8 mouse cellular contexts compared by ENCODE assay signal in genomic region chrX:36903115-36903768, GRCm38 (mm10). TPM values are rescaled to one million over a fixed set of nuclear protein-coding genes. Genes with fewer than 3 reads are reported as not detected.
DNase-seq lines count a peak whose midpoint lies in the region; ATAC-seq and TF ChIP-seq lines count a peak whose summit lies in the region.

No protein-coding gene starts in this region.

- H3K9ac ChIP-seq in embryonic facial prominence, embryonic 15.5 days = peak overlapping the region; percentile 23
- H3K9ac ChIP-seq in kidney, embryonic 14.5 days (ENCODE audit: low read depth, low read length) = peak overlapping the region; percentile 73
- 0 out of 2 replicates have a peak overlapping the region, but pooled peaks have one; percentile 26 for H3K9ac ChIP-seq in limb, embryonic 15.5 days

- no peaks in the 10 kb centered on the region for H3K9me3 ChIP-seq in embryonic facial prominence, embryonic 15.5 days (replicated peaks)
- no peaks in the 10 kb centered on the region for H3K9me3 ChIP-seq in kidney, embryonic 14.5 days (ENCODE audit: control insufficient read depth, low read length)
- no peaks in the 10 kb centered on the region for H3K9me3 ChIP-seq in limb, embryonic 15.5 days

- ATAC-seq in embryonic facial prominence, embryonic 15.5 days (ENCODE audit: insufficient number of reproducible peaks, low FRiP score, low TSS enrichment, low read depth) = peak; percentile 85
- peak; percentile 96 for ATAC-seq in kidney, embryonic 14.5 days (ENCODE audit: low FRiP score, low TSS enrichment)
- peak; percentile 85 for ATAC-seq in limb, embryonic 15.5 days (ENCODE audit: insufficient number of reproducible peaks, low FRiP score, low TSS enrichment, low read depth)

- H3K27me3 ChIP-seq in embryonic facial prominence, embryonic 15.5 days = no peaks in the 10 kb centered on the region
- H3K27me3 ChIP-seq in kidney, embryonic 14.5 days (ENCODE audit: control insufficient read depth, insufficient read depth, low read length) = no peaks in the 10 kb centered on the region
- no peaks in the 10 kb centered on the region for H3K27me3 ChIP-seq in limb, embryonic 15.5 days

- H3K4me1 ChIP-seq in bone marrow, adult 2 months (ENCODE audit: control insufficient read depth, insufficient read depth, low read length) = no peaks in the 10 kb centered on the region
- H3K4me1 ChIP-seq in embryonic facial prominence, embryonic 15.5 days = peaks cover 5% of the 10 kb centered on the region; the same call in 1 of the 2 replicates
- H3K4me1 ChIP-seq in kidney, embryonic 14.5 days (ENCODE audit: control insufficient read depth, insufficient read depth, low read length) = no peaks in the 10 kb centered on the region
- no peaks in the 10 kb centered on the region; the same call in 1 of the 2 replicates for H3K4me1 ChIP-seq in limb, embryonic 15.5 days

- peak overlapping the region; percentile 68 for H3K4me3 ChIP-seq in bone marrow, adult 2 months (replicated peaks; ENCODE audit: control insufficient read depth, low read depth, low read length)
- H3K4me3 ChIP-seq in embryonic facial prominence, embryonic 15.5 days (replicated peaks) = peak overlapping the region; percentile 53
- peak overlapping the region; percentile 53 for H3K4me3 ChIP-seq in kidney, embryonic 14.5 days (ENCODE audit: low read length)
- peak overlapping the region; percentile 53 for H3K4me3 ChIP-seq in limb, embryonic 15.5 days

- WGBS in bone marrow, adult 2 months = 13% methylated on average over 31 of the region's 32 CpGs
- 21% methylated on average over 30 of the region's 32 CpGs for WGBS in embryonic facial prominence, embryonic 15.5 days
- whole genome bisulfite sequencing in kidney, embryonic 14.5 days = 39% methylated on average over 30 of the region's 32 CpGs
- 25% methylated on average over 31 of the region's 32 CpGs for WGBS in limb, embryonic 15.5 days

- H3K36me3 ChIP-seq in embryonic facial prominence, embryonic 15.5 days = no peaks in the 10 kb centered on the region
- H3K36me3 ChIP-seq in kidney, embryonic 14.5 days (ENCODE audit: control insufficient read depth, insufficient read depth, low read length) = no peaks in the 10 kb centered on the region
- no peaks in the 10 kb centered on the region for H3K36me3 ChIP-seq in limb, embryonic 15.5 days

- no peak for TF ChIP-seq CTCF in bone marrow, adult 2 months (IDR thresholded peaks at IDR 0.05; ENCODE audit: control insufficient read depth, insufficient read depth, low read length)

- peak overlapping the region; percentile 65 for H3K4me2 ChIP-seq in embryonic facial prominence, embryonic 15.5 days (replicated peaks)
- peak overlapping the region; percentile 69 for H3K4me2 ChIP-seq in kidney, embryonic 14.5 days (replicated peaks; ENCODE audit: low read depth, low read length)
- H3K4me2 ChIP-seq in limb, embryonic 15.5 days = peak overlapping the region; percentile 60

- no peak overlapping the region for H3K27ac ChIP-seq in bone marrow, adult 2 months (ENCODE audit: control insufficient read depth, insufficient read depth, low read depth, low read length, poor library complexity)
- H3K27ac ChIP-seq in embryonic facial prominence, embryonic 15.5 days (replicated peaks) = peak overlapping the region; percentile 59
- peak overlapping the region; percentile 67; the same call in 1 of the 2 replicates for H3K27ac ChIP-seq in kidney, embryonic 14.5 days (ENCODE audit: low read depth, low read length)
- H3K27ac ChIP-seq in limb, embryonic 15.5 days = peak overlapping the region; percentile 67

- DNase-seq in 416B (ENCODE audit: low read depth) = peak; percentile 94
- DNase-seq in heart, adult 9 months (ENCODE audit: low spot score in 2 of 2) = peak; percentile 93 to 94
- DNase-seq in monocyte, adult 2 months (ENCODE audit: low read depth in 1 of 2, low spot score in 2 of 2) = peak; percentile 57 to 87
- peak; percentile 89 to 91 for DNase-seq in spleen, postnatal 36 days (ENCODE audit: low spot score in 2 of 2)

- peak; percentile 95 for TF ChIP-seq POLR2A in bone marrow, adult 2 months (IDR thresholded peaks at IDR 0.05; ENCODE audit: borderline replicate concordance, control insufficient read depth, low read depth, low read length)

RNA-seq across cellular contexts. Expression of gene Nkrf, which starts 0.5 kb away (rescaled TPM):
- polyA plus RNA-seq in bone marrow, adult 2 months (2011; ENCODE audit: insufficient read depth, insufficient read length, low replicate concordance, missing spikeins) = 1.7 and 3.4 TPM in 2 replicates
- polyA plus RNA-seq in embryonic facial prominence, embryonic 15.5 days (2015; fragmentation: Nextera tagmentation; extraction: Ambion mirVana) = 1.3 and 2.1 TPM in 2 replicates
- polyA plus RNA-seq in kidney, embryonic 14.5 days (2014; fragmentation: Nextera tagmentation; extraction: Ambion mirVana) = 2.8 and 3.7 TPM in 2 replicates
- polyA plus RNA-seq in limb, embryonic 15.5 days (2015; fragmentation: Nextera tagmentation; extraction: Ambion mirVana) = 1.2 and 1.3 TPM in 2 replicates

RNA-seq across cellular contexts. Expression of gene C330007P06Rik, which starts 29.3 kb away (rescaled TPM):
- polyA plus RNA-seq in bone marrow, adult 2 months (2011; ENCODE audit: insufficient read depth, insufficient read length, low replicate concordance, missing spikeins) = 10.4 and 11.4 TPM in 2 replicates
- polyA plus RNA-seq in embryonic facial prominence, embryonic 15.5 days (2015; fragmentation: Nextera tagmentation; extraction: Ambion mirVana) = 30.1 and 33.2 TPM in 2 replicates
- 24.7 and 38.1 TPM in 2 replicates for polyA plus RNA-seq in kidney, embryonic 14.5 days (2014; fragmentation: Nextera tagmentation; extraction: Ambion mirVana)
- polyA plus RNA-seq in limb, embryonic 15.5 days (2015; fragmentation: Nextera tagmentation; extraction: Ambion mirVana) = 30.4 and 31.7 TPM in 2 replicates

RNA-seq across cellular contexts. Expression of gene Ube2a, which starts 29.5 kb away (rescaled TPM):
- 19.7 and 50.9 TPM in 2 replicates for polyA plus RNA-seq in bone marrow, adult 2 months (2011; ENCODE audit: insufficient read depth, insufficient read length, low replicate concordance, missing spikeins)
- 112 and 119 TPM in 2 replicates for polyA plus RNA-seq in embryonic facial prominence, embryonic 15.5 days (2015; fragmentation: Nextera tagmentation; extraction: Ambion mirVana)
- 114 and 127 TPM in 2 replicates for polyA plus RNA-seq in kidney, embryonic 14.5 days (2014; fragmentation: Nextera tagmentation; extraction: Ambion mirVana)
- 114 and 121 TPM in 2 replicates for polyA plus RNA-seq in limb, embryonic 15.5 days (2015; fragmentation: Nextera tagmentation; extraction: Ambion mirVana)

Comparison
In these comparisons a context has a peak if more than half of its experiments do, and no peak if none do; other contexts are left out.
1. H3K9ac ChIP-seq: peak in every context shown above with its lines; median percentile 73 in kidney, embryonic 14.5 days; 26 in limb, embryonic 15.5 days; 23 in embryonic facial prominence, embryonic 15.5 days.